Mouse (Mus musculus) E14TG2a.4 (cell line): Measurements from ENCODE around the gene Rtl1.

Experiments
- CTCF ChIP-seq: conservative IDR thresholded peaks from 2 replicates; pipeline ENCODE4 v1.5.1; 2014; ENCODE audit warnings: low read length
- NANOG ChIP-seq: IDR thresholded peaks from 2 replicates; pipeline ENCODE4 v1.6.1; 2014; ENCODE audit warnings: borderline replicate concordance, low read length, mixed read lengths

DNA sequence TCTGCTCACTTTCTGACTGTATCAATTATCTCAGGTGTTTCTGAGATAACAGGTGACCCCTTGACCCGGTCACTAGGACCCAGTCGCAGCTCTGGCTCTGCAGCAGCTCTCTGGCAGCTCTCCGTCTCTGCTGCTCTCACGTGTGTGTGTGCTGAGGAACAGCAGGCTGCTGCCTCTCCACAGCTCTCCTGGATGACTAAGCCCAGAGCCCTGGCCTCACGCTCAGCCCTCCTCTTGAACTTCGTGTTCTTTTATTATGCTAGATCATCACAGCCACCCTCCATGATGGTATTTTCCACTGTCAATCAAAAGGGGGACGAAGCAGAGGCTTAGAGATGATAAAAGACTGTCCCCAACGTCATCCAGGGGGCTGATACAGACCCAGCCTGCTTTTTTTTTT lies 15.2 kb upstream of the Rtl1 start:
- no peak for TF ChIP-seq CTCF
- TF ChIP-seq NANOG: no peak
